Comparison of ENCODE assay signal across 12 mouse cellular contexts in the genomic region with DNA sequence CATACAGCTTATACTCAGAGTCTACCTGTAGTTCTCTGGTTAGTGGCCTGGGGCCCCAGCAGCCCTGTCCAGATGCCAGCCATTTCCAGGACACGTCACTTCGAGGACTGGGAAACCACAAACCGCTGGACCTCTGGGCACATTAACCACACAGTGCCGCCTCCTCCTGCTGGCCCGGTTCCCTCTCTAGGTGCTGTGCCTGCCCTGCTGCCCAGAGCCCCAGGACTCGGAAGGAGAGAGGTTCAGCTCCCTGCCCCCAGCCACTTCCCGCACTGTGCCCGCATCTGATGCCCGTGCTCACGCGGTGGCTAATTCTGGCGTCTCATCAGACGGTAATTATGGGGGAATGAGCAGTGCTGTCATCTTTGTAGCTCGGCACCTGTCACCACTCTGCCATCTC. TPM values are rescaled to one million over a fixed set of nuclear protein-coding genes. Genes with fewer than 3 reads are reported as not detected.
DNase-seq lines count a peak whose midpoint lies in the region; ATAC-seq and TF ChIP-seq lines count a peak whose summit lies in the region.
"Had no signal": no experiment of that assay in that cellular context is flagged by ENCODE, and none has a peak within 500 bp of the region (broad histone marks: within the 10 kb centered on the region; RNA-seq: fewer than 3 reads in every experiment).

No protein-coding gene starts in this region.

- peaks cover 23% of the 10 kb centered on the region for H3K27me3 ChIP-seq in hindbrain, embryonic 12.5 days
- H3K27me3 ChIP-seq in hindbrain, embryonic 16.5 days (replicated peaks; ENCODE audit: control insufficient read depth, insufficient read depth, low read length): no peaks in the 10 kb centered on the region
- no peaks in the 10 kb centered on the region for H3K27me3 ChIP-seq in midbrain, embryonic 14.5 days (ENCODE audit: control insufficient read depth, insufficient read depth, low read length)
- no peaks in the 10 kb centered on the region for H3K27me3 ChIP-seq in midbrain, postnatal 0 days (ENCODE audit: insufficient read depth, low read length)
- H3K27me3 ChIP-seq in neural tube, embryonic 14.5 days (ENCODE audit: control insufficient read depth, insufficient read depth, low read length): peaks cover 3% of the 10 kb centered on the region; the same call in 1 of the 2 replicates

- no peak overlapping the region; the same call in 1 of the 2 replicates for H3K4me2 ChIP-seq in hindbrain, embryonic 12.5 days (replicated peaks)
- no peak overlapping the region for H3K4me2 ChIP-seq in hindbrain, embryonic 16.5 days (ENCODE audit: low read length)
- no peak overlapping the region for H3K4me2 ChIP-seq in midbrain, embryonic 14.5 days (ENCODE audit: low read length)
- H3K4me2 ChIP-seq in midbrain, postnatal 0 days (ENCODE audit: low read depth, low read length, poor library complexity, severe bottlenecking): no peak overlapping the region
- no peak overlapping the region for H3K4me2 ChIP-seq in neural tube, embryonic 14.5 days (ENCODE audit: low read depth, low read length)
- H3K4me2 ChIP-seq: heart, embryonic 13.5 days; liver, embryonic 15.5 days had no signal

- WGBS in hindbrain, embryonic 12.5 days: 42% methylated on average over 13 of the region's 14 CpGs
- WGBS in hindbrain, embryonic 16.5 days: 32% methylated on average over 14 of the region's 14 CpGs
- 36% methylated on average over 14 of the region's 14 CpGs for WGBS in midbrain, embryonic 14.5 days
- WGBS in midbrain, postnatal 0 days: 25% methylated on average over 14 of the region's 14 CpGs
- WGBS in neural tube, embryonic 14.5 days: 23% methylated on average over 14 of the region's 14 CpGs

- ATAC-seq in hindbrain, embryonic 12.5 days (ENCODE audit: low FRiP score): no peak
- no peak for ATAC-seq in hindbrain, embryonic 16.5 days
- ATAC-seq in midbrain, embryonic 14.5 days (ENCODE audit: low FRiP score, low TSS enrichment): no peak
- ATAC-seq in midbrain, postnatal 0 days (ENCODE audit: low FRiP score): no peak
- peak; percentile 55 for ATAC-seq in common myeloid progenitor, adult 5-6 weeks (replicated peaks; ENCODE audit: low read depth, poor library complexity, severe bottlenecking)
- ATAC-seq in neural tube, embryonic 14.5 days (ENCODE audit: low read depth): no peak
- ATAC-seq: inflammation-experienced regulatory T-cells, adult 6 months had no signal

- no peak for DNase-seq in midbrain, embryonic 14.5 days
- no peak for DNase-seq in midbrain, postnatal 0 days (ENCODE audit: low spot score)
- no peak for DNase-seq in frontal cortex, adult 2 months (ENCODE audit: extremely low spot score in 1 of 2, low spot score in 1 of 2)
- DNase-seq: retina, postnatal 1 day; thymus, postnatal 14 days had no signal

- peaks cover 87% of the 10 kb centered on the region for H3K4me1 ChIP-seq in hindbrain, embryonic 12.5 days
- peaks cover 70% of the 10 kb centered on the region for H3K4me1 ChIP-seq in hindbrain, embryonic 16.5 days (ENCODE audit: control insufficient read depth, insufficient read depth, low read depth, low read length)
- peaks cover 74% of the 10 kb centered on the region for H3K4me1 ChIP-seq in midbrain, embryonic 14.5 days (ENCODE audit: control insufficient read depth, insufficient read depth, low read length)
- H3K4me1 ChIP-seq in midbrain, postnatal 0 days (ENCODE audit: insufficient read depth, low read length): peaks cover 11% of the 10 kb centered on the region
- peaks cover 55% of the 10 kb centered on the region for H3K4me1 ChIP-seq in neural tube, embryonic 14.5 days (ENCODE audit: control insufficient read depth, insufficient read depth, low read length)
- H3K4me1 ChIP-seq: liver, embryonic 15.5 days had no signal

- no peak overlapping the region for H3K4me3 ChIP-seq in hindbrain, embryonic 12.5 days
- no peak overlapping the region for H3K4me3 ChIP-seq in hindbrain, embryonic 16.5 days (ENCODE audit: low read length)
- no peak overlapping the region for H3K4me3 ChIP-seq in midbrain, embryonic 14.5 days (replicated peaks; ENCODE audit: low read depth, low read length)
- H3K4me3 ChIP-seq in midbrain, postnatal 0 days (ENCODE audit: low read depth, low read length): no peak overlapping the region
- H3K4me3 ChIP-seq in neural tube, embryonic 14.5 days (ENCODE audit: low read depth, low read length): no peak overlapping the region
- H3K4me3 ChIP-seq: heart, embryonic 13.5 days; liver, embryonic 15.5 days had no signal

- peak overlapping the region; percentile 69 for H3K27ac ChIP-seq in hindbrain, embryonic 12.5 days
- H3K27ac ChIP-seq in hindbrain, embryonic 16.5 days (ENCODE audit: low read depth, low read length): no peak overlapping the region
- 0 out of 2 replicates have a peak overlapping the region, but pooled peaks have one; percentile 20 for H3K27ac ChIP-seq in midbrain, embryonic 14.5 days (replicated peaks; ENCODE audit: low read depth, low read length)
- no peak overlapping the region for H3K27ac ChIP-seq in midbrain, postnatal 0 days (ENCODE audit: low read depth, low read length)
- no peak overlapping the region for H3K27ac ChIP-seq in neural tube, embryonic 14.5 days (ENCODE audit: low read depth, low read length)
- H3K27ac ChIP-seq: heart, embryonic 13.5 days; liver, embryonic 15.5 days had no signal

- no peaks in the 10 kb centered on the region for H3K36me3 ChIP-seq in hindbrain, embryonic 12.5 days
- H3K36me3 ChIP-seq in hindbrain, embryonic 16.5 days (ENCODE audit: control insufficient read depth, insufficient read depth, low read length): no peaks in the 10 kb centered on the region
- H3K36me3 ChIP-seq in midbrain, embryonic 14.5 days (ENCODE audit: control insufficient read depth, insufficient read depth, low read length): peaks cover 4% of the 10 kb centered on the region; the same call in 1 of the 2 replicates
- 0 out of 2 replicates have a peak, but pooled peaks cover 2% of the 10 kb centered on the region for H3K36me3 ChIP-seq in midbrain, postnatal 0 days (ENCODE audit: insufficient read depth, low read length)
- H3K36me3 ChIP-seq in neural tube, embryonic 14.5 days (ENCODE audit: control insufficient read depth, insufficient read depth, low read length): no peaks in the 10 kb centered on the region
- H3K36me3 ChIP-seq: heart, embryonic 13.5 days; liver, embryonic 15.5 days had no signal

- H3K9ac ChIP-seq in hindbrain, embryonic 12.5 days: no peak overlapping the region
- no peak overlapping the region; the same call in 1 of the 2 replicates for H3K9ac ChIP-seq in hindbrain, embryonic 16.5 days (ENCODE audit: low read depth, low read length)
- H3K9ac ChIP-seq in midbrain, embryonic 14.5 days (replicated peaks; ENCODE audit: low read length): no peak overlapping the region
- no peak overlapping the region for H3K9ac ChIP-seq in midbrain, postnatal 0 days (replicated peaks; ENCODE audit: low read length, poor library complexity, severe bottlenecking)
- 0 out of 2 replicates have a peak overlapping the region, but pooled peaks have one; percentile 25 for H3K9ac ChIP-seq in neural tube, embryonic 14.5 days (replicated peaks; ENCODE audit: low read depth, low read length)
- H3K9ac ChIP-seq: heart, embryonic 13.5 days; liver, embryonic 15.5 days had no signal

- no peaks in the 10 kb centered on the region for H3K9me3 ChIP-seq in hindbrain, embryonic 12.5 days (replicated peaks)
- no peaks in the 10 kb centered on the region for H3K9me3 ChIP-seq in hindbrain, embryonic 16.5 days (ENCODE audit: control insufficient read depth, low read length)
- H3K9me3 ChIP-seq in midbrain, embryonic 14.5 days (ENCODE audit: control insufficient read depth, low read length): no peaks in the 10 kb centered on the region
- H3K9me3 ChIP-seq in midbrain, postnatal 0 days (ENCODE audit: low read length): no peaks in the 10 kb centered on the region
- H3K9me3 ChIP-seq in neural tube, embryonic 14.5 days (ENCODE audit: control insufficient read depth, low read length): no peaks in the 10 kb centered on the region
- H3K9me3 ChIP-seq: heart, embryonic 13.5 days; liver, embryonic 15.5 days had no signal

- TF ChIP-seq CTCF in midbrain, postnatal 0 days (IDR thresholded peaks at IDR 0.05): no peak

RNA-seq across cellular contexts. Expression of gene Srcin1, which starts 12.3 kb away (rescaled TPM):
- 6.3 and 6.7 TPM in 2 replicates for polyA plus RNA-seq in hindbrain, embryonic 12.5 days (2016; fragmentation: Nextera tagmentation; extraction: Ambion mirVana)
- polyA plus RNA-seq in hindbrain, embryonic 16.5 days (2015; fragmentation: Nextera tagmentation; extraction: Ambion mirVana): 8.0 and 8.9 TPM in 2 replicates
- 9.6 and 15.1 TPM in 2 replicates for polyA plus RNA-seq in midbrain, embryonic 14.5 days (2014; fragmentation: Nextera tagmentation; extraction: Ambion mirVana)
- total RNA-seq in midbrain, postnatal 0 days (2014; rRNA removed): 95.0 and 100 TPM in 2 replicates
- polyA plus RNA-seq in midbrain, postnatal 0 days (2015; fragmentation: Nextera tagmentation; extraction: Ambion mirVana): 13.1 and 14.0 TPM in 2 replicates
- not detected in 2 replicates for total RNA-seq in common myeloid progenitor, adult 5-6 weeks (2017)
- 7.6 and 8.1 TPM in 2 replicates for polyA plus RNA-seq in neural tube, embryonic 14.5 days (2014; fragmentation: Nextera tagmentation; extraction: Ambion mirVana)
- polyA plus RNA-seq in frontal cortex, adult 2 months (2012; rRNA removed): 117 and 123 TPM in 2 replicates
- polyA plus RNA-seq: inflammation-experienced regulatory T-cells, adult 6 months; liver, embryonic 15.5 days had no signal

Comparison
In these comparisons a context has a peak if more than half of its experiments do, and no peak if none do; other contexts are left out.
1. H3K27ac ChIP-seq: peak in hindbrain, embryonic 12.5 days (single experiment) and midbrain, embryonic 14.5 days (single experiment); none in hindbrain, embryonic 16.5 days (single experiment), midbrain, postnatal 0 days (single experiment) and neural tube, embryonic 14.5 days (single experiment).